In the genomic region with DNA sequence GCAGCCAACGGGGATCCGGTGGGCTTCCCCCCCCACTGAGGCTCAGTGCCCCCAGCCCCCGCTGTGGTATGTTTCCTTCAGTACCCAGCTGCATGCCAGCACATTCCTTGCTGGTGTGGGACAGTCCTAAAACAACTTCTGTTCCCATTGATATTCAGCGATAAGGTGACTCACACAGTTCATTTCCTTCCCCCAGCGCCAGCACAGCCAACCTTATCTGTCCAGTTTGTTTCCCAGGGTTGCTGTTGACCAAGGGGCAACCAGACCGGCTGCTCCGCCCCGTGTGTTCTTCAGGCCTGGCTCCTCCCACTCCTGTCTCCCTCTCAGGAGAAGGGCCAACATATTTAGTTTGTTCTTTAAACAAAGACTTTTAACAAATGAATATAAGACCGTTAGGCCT, we compare ENCODE assay signal across 8 mouse cellular contexts. TPM values are rescaled to one million over a fixed set of nuclear protein-coding genes. Genes with fewer than 3 reads are reported as not detected.
DNase-seq lines count a peak whose midpoint lies in the region; ATAC-seq lines count a peak whose summit lies in the region.

No protein-coding gene starts in this region.

- H3K27me3 ChIP-seq in neural tube, embryonic 13.5 days, result no peaks in the 10 kb centered on the region
- no peaks in the 10 kb centered on the region for H3K27me3 ChIP-seq in heart, embryonic 11.5 days (ENCODE audit: control insufficient read depth, insufficient read depth, low read length)
- no peaks in the 10 kb centered on the region for H3K27me3 ChIP-seq in stomach, embryonic 14.5 days (ENCODE audit: control insufficient read depth, insufficient read depth, low read length)
- H3K27me3 ChIP-seq in hindbrain, embryonic 14.5 days (ENCODE audit: control insufficient read depth, insufficient read depth, low read length), result no peaks in the 10 kb centered on the region
- H3K27me3 ChIP-seq in hindbrain, embryonic 12.5 days, result no peaks in the 10 kb centered on the region

- no peak overlapping the region for H3K4me2 ChIP-seq in neural tube, embryonic 13.5 days
- peak overlapping the region; percentile 54 for H3K4me2 ChIP-seq in heart, embryonic 11.5 days
- no peak overlapping the region for H3K4me2 ChIP-seq in stomach, embryonic 14.5 days (replicated peaks; ENCODE audit: low read depth, low read length)
- H3K4me2 ChIP-seq in hindbrain, embryonic 14.5 days (replicated peaks), result no peak overlapping the region
- H3K4me2 ChIP-seq in hindbrain, embryonic 12.5 days (replicated peaks), result no peak overlapping the region

- no peaks in the 10 kb centered on the region for H3K9me3 ChIP-seq in neural tube, embryonic 13.5 days
- H3K9me3 ChIP-seq in heart, embryonic 11.5 days (replicated peaks; ENCODE audit: control insufficient read depth, low read length), result no peaks in the 10 kb centered on the region
- no peaks in the 10 kb centered on the region for H3K9me3 ChIP-seq in stomach, embryonic 14.5 days (ENCODE audit: control insufficient read depth, low read depth, low read length)
- H3K9me3 ChIP-seq in hindbrain, embryonic 14.5 days (ENCODE audit: control insufficient read depth, low read length), result no peaks in the 10 kb centered on the region
- no peaks in the 10 kb centered on the region for H3K9me3 ChIP-seq in hindbrain, embryonic 12.5 days (replicated peaks)

- no peaks in the 10 kb centered on the region for H3K36me3 ChIP-seq in neural tube, embryonic 13.5 days
- H3K36me3 ChIP-seq in heart, embryonic 11.5 days (ENCODE audit: control insufficient read depth, insufficient read depth, low read length), result peaks cover 9% of the 10 kb centered on the region
- peaks cover 35% of the 10 kb centered on the region; the same call in 1 of the 2 replicates for H3K36me3 ChIP-seq in stomach, embryonic 14.5 days (ENCODE audit: control insufficient read depth, insufficient read depth, low read length)
- H3K36me3 ChIP-seq in hindbrain, embryonic 14.5 days (replicated peaks; ENCODE audit: control insufficient read depth, insufficient read depth), result no peaks in the 10 kb centered on the region
- no peaks in the 10 kb centered on the region for H3K36me3 ChIP-seq in hindbrain, embryonic 12.5 days

- WGBS in neural tube, embryonic 13.5 days, result 75% methylated on average over 9 of the region's 9 CpGs
- WGBS in heart, embryonic 11.5 days (ENCODE audit: insufficient replicate concordance), result 8% methylated on average over 9 of the region's 9 CpGs
- 39% methylated on average over 9 of the region's 9 CpGs for WGBS in stomach, embryonic 14.5 days
- WGBS in hindbrain, embryonic 14.5 days, result 70% methylated on average over 9 of the region's 9 CpGs
- 63% methylated on average over 9 of the region's 9 CpGs for WGBS in hindbrain, embryonic 12.5 days

- no peak overlapping the region for H3K4me3 ChIP-seq in neural tube, embryonic 13.5 days
- no peak overlapping the region for H3K4me3 ChIP-seq in heart, embryonic 11.5 days (ENCODE audit: low read depth, low read length)
- H3K4me3 ChIP-seq in stomach, embryonic 14.5 days (ENCODE audit: low read depth, low read length), result no peak overlapping the region
- no peak overlapping the region for H3K4me3 ChIP-seq in hindbrain, embryonic 14.5 days (replicated peaks; ENCODE audit: low read length)
- no peak overlapping the region for H3K4me3 ChIP-seq in hindbrain, embryonic 12.5 days

- no peak for DNase-seq in neural tube, embryonic 10.5 days (ENCODE audit: extremely low spot score, low spot score)
- DNase-seq in kidney, postnatal 25 days, result peak; percentile 67 to 84
- DNase-seq in hindbrain, embryonic 14.5 days (ENCODE audit: low spot score), result no peak
- DNase-seq in cerebellum, adult 11 months, result no peak

- peak overlapping the region; percentile 35; the same call in 1 of the 2 replicates for H3K27ac ChIP-seq in neural tube, embryonic 13.5 days (replicated peaks)
- peak overlapping the region; percentile 96 for H3K27ac ChIP-seq in heart, embryonic 11.5 days (ENCODE audit: low read depth, low read length)
- peak overlapping the region; percentile 74; the same call in 1 of the 2 replicates for H3K27ac ChIP-seq in stomach, embryonic 14.5 days (ENCODE audit: low read length)
- no peak overlapping the region for H3K27ac ChIP-seq in hindbrain, embryonic 14.5 days
- no peak overlapping the region for H3K27ac ChIP-seq in hindbrain, embryonic 12.5 days

- no peak for ATAC-seq in neural tube, embryonic 13.5 days (ENCODE audit: low read depth)
- peak; percentile 88 for ATAC-seq in heart, embryonic 11.5 days (replicated peaks; ENCODE audit: insufficient number of reproducible peaks, low FRiP score, low TSS enrichment)
- peak; percentile 90 for ATAC-seq in stomach, embryonic 14.5 days (ENCODE audit: insufficient number of reproducible peaks, insufficient read depth, low FRiP score, low read depth)
- no peak for ATAC-seq in hindbrain, embryonic 14.5 days (ENCODE audit: low FRiP score)
- no peak for ATAC-seq in hindbrain, embryonic 12.5 days (ENCODE audit: low FRiP score)

- H3K4me1 ChIP-seq in neural tube, embryonic 13.5 days (replicated peaks), result peaks cover 37% of the 10 kb centered on the region
- peaks cover 19% of the 10 kb centered on the region for H3K4me1 ChIP-seq in heart, embryonic 11.5 days (ENCODE audit: control insufficient read depth, insufficient read depth, low read length)
- H3K4me1 ChIP-seq in stomach, embryonic 14.5 days (ENCODE audit: control insufficient read depth, insufficient read depth, low read length), result peaks cover 8% of the 10 kb centered on the region
- H3K4me1 ChIP-seq in hindbrain, embryonic 14.5 days (replicated peaks; ENCODE audit: control insufficient read depth, insufficient read depth, low read length), result peaks cover 17% of the 10 kb centered on the region
- peaks cover 13% of the 10 kb centered on the region for H3K4me1 ChIP-seq in hindbrain, embryonic 12.5 days

- H3K9ac ChIP-seq in neural tube, embryonic 13.5 days, result no peak overlapping the region
- H3K9ac ChIP-seq in heart, embryonic 11.5 days (ENCODE audit: low read depth, low read length), result peak overlapping the region; percentile 61
- H3K9ac ChIP-seq in stomach, embryonic 14.5 days (replicated peaks; ENCODE audit: low read depth, low read length), result no peak overlapping the region
- H3K9ac ChIP-seq in hindbrain, embryonic 14.5 days, result no peak overlapping the region
- H3K9ac ChIP-seq in hindbrain, embryonic 12.5 days, result no peak overlapping the region

RNA-seq across cellular contexts. Expression of gene Smyd2, which starts 54.7 kb away (rescaled TPM):
- 58.6 and 73.1 TPM in 2 replicates for polyA plus RNA-seq in neural tube, embryonic 13.5 days (2015; fragmentation: Nextera tagmentation; extraction: Ambion mirVana)
- polyA plus RNA-seq in heart, embryonic 11.5 days (2014; fragmentation: Nextera tagmentation; extraction: Ambion mirVana), result 150 and 161 TPM in 2 replicates
- polyA plus RNA-seq in stomach, embryonic 14.5 days (2014; fragmentation: Nextera tagmentation; extraction: Ambion mirVana), result 96.4 and 105 TPM in 2 replicates
- 73.9 and 84.4 TPM in 2 replicates for polyA plus RNA-seq in hindbrain, embryonic 14.5 days (2014; fragmentation: Nextera tagmentation; extraction: Ambion mirVana)
- polyA plus RNA-seq in hindbrain, embryonic 12.5 days (2016; fragmentation: Nextera tagmentation; extraction: Ambion mirVana), result 46.2 and 49.8 TPM in 2 replicates

Comparison
In these comparisons a context has a peak if more than half of its experiments do, and no peak if none do; other contexts are left out.
1. ATAC-seq: peak in heart, embryonic 11.5 days (single experiment) and stomach, embryonic 14.5 days (single experiment); none in neural tube, embryonic 13.5 days (single experiment), hindbrain, embryonic 14.5 days (single experiment) and hindbrain, embryonic 12.5 days (single experiment).
2. H3K27ac ChIP-seq: peak in neural tube, embryonic 13.5 days (single experiment), heart, embryonic 11.5 days (single experiment) and stomach, embryonic 14.5 days (single experiment); none in hindbrain, embryonic 14.5 days (single experiment) and hindbrain, embryonic 12.5 days (single experiment).
3. DNase-seq: peak in kidney, postnatal 25 days (2 of 2); none in neural tube, embryonic 10.5 days (single experiment), hindbrain, embryonic 14.5 days (single experiment) and cerebellum, adult 11 months (single experiment).